Mouse (Mus musculus) heart, adult 2 months (tissue): Measurements from ENCODE around the gene Edem1. TPM values are rescaled to one million over a fixed set of nuclear protein-coding genes. Genes with fewer than 3 reads are reported as not detected.

Experiments
- DNase-seq, 2 experiments: peaks; one replicate each; pipeline ENCODE4 v3.0.0; 2021
- H3K27ac ChIP-seq: fragments of 200-600 bp; 2 replicates; pipeline ENCODE4 v1.8.1; 2022
- H3K27me3 ChIP-seq: fragments of 200-500 bp; 2 replicates; pipeline ENCODE4 v1.6.1; 2012; ENCODE audit warnings: mild to moderate bottlenecking, low read length, inconsistent platforms, mixed read lengths; ENCODE audit not compliant: control insufficient read depth, insufficient read depth
- H3K36me3 ChIP-seq: fragments of 200-500 bp; 2 replicates; pipeline ENCODE4 v1.6.1; 2012; ENCODE audit warnings: low read length, inconsistent platforms; ENCODE audit not compliant: control insufficient read depth, insufficient read depth
- H3K4me1 ChIP-seq: fragments of 200-500 bp; 2 replicates; pipeline ENCODE4 v1.6.1; 2011; ENCODE audit warnings: low read length; ENCODE audit not compliant: control insufficient read depth, insufficient read depth
- H3K4me3 ChIP-seq: fragments of 200-600 bp; 2 replicates; pipeline ENCODE4 v1.8.1; 2022
- H3K79me2 ChIP-seq: fragments of 200-500 bp; replicated peaks from 2 replicates; pipeline ENCODE4 v1.6.1; 2012; ENCODE audit warnings: mild to moderate bottlenecking, inconsistent platforms, low read length, moderate library complexity, mixed read lengths; ENCODE audit not compliant: control insufficient read depth, insufficient read depth
- H3K9ac ChIP-seq: fragments of 200-500 bp; 2 replicates; pipeline ENCODE4 v1.6.1; 2012; ENCODE audit warnings: low read depth, mild to moderate bottlenecking, control low read depth, inconsistent platforms, low read length, mixed read lengths
- CTCF ChIP-seq: fragments of 200-600 bp; IDR thresholded peaks from 2 replicates; pipeline ENCODE4 v1.8.1; 2022; ENCODE audit warnings: antibody characterized with exemption, mild to moderate bottlenecking, moderate library complexity
- EP300 ChIP-seq: fragments of 200-500 bp; IDR thresholded peaks from 2 replicates; pipeline ENCODE4 v1.6.1; 2011; ENCODE audit warnings: low read depth, low read length, control low read depth; ENCODE audit not compliant: insufficient read depth
- POLR2A ChIP-seq: fragments of 200-500 bp; IDR thresholded peaks from 2 replicates; pipeline ENCODE4 v1.6.1; 2011; ENCODE audit warnings: mild to moderate bottlenecking, low read depth, low read length, control low read depth; ENCODE audit not compliant: insufficient read depth
- WGBS: fragments of 180-500 bp; shearing (Covaris S2); methylation state at CpG from one replicate; pipeline ENCODE4 v1.1.7; 2018; 5-methylcytosine and 5-hydroxymethylcytosine counted together
- intact Hi-C: fragments of 180-260 bp; cut with DNase I; formaldehyde crosslinking; loops from one replicate; pipeline ENCODE4 v1.15.1; 2025
- polyA plus RNA-seq: library from polyadenylated mRNA; depleted of rRNA; stranded (reverse); fragments of >200 nt; gene quantifications from 2 replicates; pipeline ENCODE4 v1.2.3, GENCODE M21; 2012
- total RNA-seq, 2 experiments: library from RNA; stranded (reverse); gene quantifications; 2 replicates each; pipeline ENCODE4 v1.2.3; 2021

Gene Edem1
- total and polyA plus RNA-seq, 3 experiments = 6.0 to 13.8 (median 10.1) TPM

DNA sequence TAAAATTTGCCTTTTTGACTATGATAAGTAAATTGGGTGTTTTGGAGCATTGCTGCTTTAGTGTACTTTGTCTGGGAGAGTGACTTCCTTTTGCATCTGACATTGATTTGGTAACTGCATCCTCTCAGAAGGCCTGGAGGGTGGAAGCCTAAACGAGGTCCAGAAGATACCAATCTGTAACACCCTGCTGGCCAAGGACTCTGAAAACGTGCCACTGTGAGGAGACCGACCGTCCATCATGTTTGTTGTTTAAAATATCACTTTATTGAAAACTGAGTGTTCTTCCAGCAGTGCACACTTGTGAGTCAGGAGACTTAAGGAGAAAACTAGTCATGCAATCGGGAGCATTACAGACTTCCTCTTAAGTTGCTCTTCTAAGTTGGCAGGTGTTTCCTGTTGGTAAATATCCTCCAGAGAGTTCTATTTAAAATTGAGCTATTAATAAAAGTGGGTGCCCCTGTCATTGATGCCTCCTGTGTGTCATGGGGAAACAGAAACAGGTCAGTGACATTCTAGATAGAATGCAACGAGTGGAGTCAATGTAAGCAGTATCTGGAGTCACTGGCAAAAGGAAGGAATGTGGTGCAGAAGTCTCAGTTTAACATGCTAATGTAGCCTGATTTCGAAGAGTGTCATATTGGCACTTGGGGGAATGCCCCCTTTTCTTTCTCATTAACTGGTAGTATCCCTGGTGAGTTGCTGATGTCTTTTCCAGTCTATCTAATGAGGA lies 3.5 kb upstream of the Edem1 start:
- H3K27ac ChIP-seq = peak overlapping the region; percentile 36
- DNase-seq = peak in 1 of 2 experiments; percentile 23
- no peaks in the 10 kb centered on the region for H3K27me3 ChIP-seq
- no peak overlapping the region for H3K9ac ChIP-seq
- 28% methylated on average over 7 of the region's 7 CpGs for WGBS
- H3K36me3 ChIP-seq = peaks cover 16% of the 10 kb centered on the region
- TF ChIP-seq POLR2A (no peak), CTCF (no peak), EP300 (no peak)
- no peak overlapping the region for H3K4me3 ChIP-seq
- H3K79me2 ChIP-seq = 0 out of 2 replicates have a peak, but pooled peaks cover 1% of the 10 kb centered on the region
- peaks cover 6% of the 10 kb centered on the region for H3K4me1 ChIP-seq
- intact Hi-C loops = no loop called here

DNA sequence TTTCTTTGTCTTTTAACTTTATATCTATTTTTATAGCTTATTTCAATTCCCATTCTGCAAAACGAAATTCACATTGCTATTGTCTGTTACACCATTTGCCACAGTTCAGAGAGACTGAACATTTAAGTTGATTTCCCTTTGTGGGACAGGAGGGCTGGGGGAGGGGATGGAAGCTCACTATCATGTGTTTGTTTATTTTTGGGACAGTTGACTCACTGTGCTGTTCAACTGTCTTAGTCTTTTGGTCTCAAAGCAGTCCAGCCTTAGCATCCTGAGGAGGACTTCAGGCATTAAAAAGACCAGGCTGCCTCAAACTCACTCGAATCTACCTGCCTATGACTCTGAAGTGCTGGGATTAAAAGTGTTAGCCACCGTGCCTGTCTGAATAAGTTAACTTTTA lies 2.4 kb upstream of the Edem1 start:
- 54% methylated on average over 3 of the region's 3 CpGs for WGBS
- H3K4me3 ChIP-seq = no peak overlapping the region
- H3K27ac ChIP-seq = peak overlapping the region; percentile 26
- no peak for TF ChIP-seq POLR2A
- TF ChIP-seq EP300 = no peak
- no peak for TF ChIP-seq CTCF
- intact Hi-C loops = no loop called here
- peaks cover 9% of the 10 kb centered on the region for H3K4me1 ChIP-seq
- H3K9ac ChIP-seq = no peak overlapping the region
- H3K27me3 ChIP-seq = no peaks in the 10 kb centered on the region
- H3K36me3 ChIP-seq = peaks cover 18% of the 10 kb centered on the region
- DNase-seq = no peak
- 0 out of 2 replicates have a peak, but pooled peaks cover 1% of the 10 kb centered on the region for H3K79me2 ChIP-seq

- no peaks in the 10 kb centered on the region for H3K27me3 ChIP-seq
- peaks cover 9% of the 10 kb centered on the region for H3K4me1 ChIP-seq
- intact Hi-C loops = no loop called here
- H3K79me2 ChIP-seq = 0 out of 2 replicates have a peak, but pooled peaks cover 1% of the 10 kb centered on the region
- TF ChIP-seq EP300 (no peak), POLR2A (no peak), CTCF (no peak)
- peak overlapping the region; percentile 71 for H3K4me3 ChIP-seq
- no peak for DNase-seq
- H3K27ac ChIP-seq = peak overlapping the region; percentile 82
- H3K36me3 ChIP-seq = peaks cover 17% of the 10 kb centered on the region
- no peak overlapping the region for H3K9ac ChIP-seq
- 37% methylated on average over 5 of the region's 5 CpGs for WGBS
These were observed 1.0 kb upstream of the Edem1 start for GRCm38 (mm10) chr6:108827336-108827920.

DNA sequence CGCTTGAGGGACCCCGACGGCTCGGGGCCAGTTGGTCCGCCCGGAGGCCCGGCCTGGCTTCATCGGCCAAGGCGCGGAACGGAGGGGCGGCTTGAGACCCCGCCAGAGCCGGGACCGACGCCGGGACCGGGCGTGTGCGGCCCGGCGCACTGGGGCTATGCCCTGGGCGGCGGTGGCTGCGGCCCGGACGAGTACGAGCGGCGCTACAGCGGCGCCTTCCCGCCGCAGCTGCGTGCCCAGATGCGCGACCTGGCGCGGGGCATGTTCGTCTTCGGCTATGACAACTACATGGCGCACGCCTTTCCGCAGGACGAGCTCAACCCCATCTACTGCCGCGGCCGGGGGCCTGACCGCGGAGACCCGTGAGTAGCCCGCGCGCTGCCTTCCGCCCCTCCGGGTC lies 431 bp downstream of the Edem1 start:
- DNase-seq = no peak
- under 1% methylated on average over 56 of the region's 56 CpGs for WGBS
- H3K4me3 ChIP-seq = peak overlapping the region; percentile 76
- H3K9ac ChIP-seq = peak overlapping the region; percentile 76
- H3K79me2 ChIP-seq = 0 out of 2 replicates have a peak, but pooled peaks cover 3% of the 10 kb centered on the region
- no peak for TF ChIP-seq CTCF
- TF ChIP-seq EP300 = no peak
- no peak for TF ChIP-seq POLR2A
- peak overlapping the region; percentile 83 for H3K27ac ChIP-seq
- peaks cover 15% of the 10 kb centered on the region for H3K36me3 ChIP-seq
- intact Hi-C loops = loop anchor here (2.0 kb wide), 2 partner anchors 46 to 168 kb away; partner anchors contain the start of genes Arl8b and Bhlhe40
- H3K4me1 ChIP-seq = peaks cover 10% of the 10 kb centered on the region
- H3K27me3 ChIP-seq = no peaks in the 10 kb centered on the region

- H3K27me3 ChIP-seq = no peaks in the 10 kb centered on the region
- 11% methylated on average over 22 of the region's 22 CpGs for WGBS
- peaks cover 14% of the 10 kb centered on the region for H3K36me3 ChIP-seq
- H3K4me3 ChIP-seq = peak overlapping the region; percentile 76
- peak; percentile 53 to 60 for DNase-seq
- peaks cover 4% of the 10 kb centered on the region; the same call in 1 of the 2 replicates for H3K79me2 ChIP-seq
- H3K4me1 ChIP-seq = peaks cover 10% of the 10 kb centered on the region
- no peak for TF ChIP-seq EP300
- H3K9ac ChIP-seq = peak overlapping the region; percentile 76
- H3K27ac ChIP-seq = peak overlapping the region; percentile 83
- intact Hi-C loops = loop anchor here (2.0 kb wide), 2 partner anchors 47 to 169 kb away; partner anchors contain the start of genes Arl8b and Bhlhe40
These were observed 1.2 kb downstream of the Edem1 start for GRCm38 (mm10) chr6:108829386-108830370.
